Comparison of ENCODE assay signal across 8 mouse cellular contexts in genomic region chr5:8798752-8799115, GRCm38 (mm10). TPM values are rescaled to one million over a fixed set of nuclear protein-coding genes. Genes with fewer than 3 reads are reported as not detected.
DNase-seq lines count a peak whose midpoint lies in the region; ATAC-seq and TF ChIP-seq lines count a peak whose summit lies in the region.

No protein-coding gene starts in this region.

- no peak for DNase-seq in liver, adult 2 months (ENCODE audit: extremely low read depth, low read depth, low spot score)
- DNase-seq in liver = no peak
- DNase-seq in embryonic facial prominence, embryonic 14.5 days (ENCODE audit: low spot score) = no peak
- no peak for DNase-seq in limb, embryonic 11.5 days (ENCODE audit: low spot score)
- no peak for DNase-seq in T-cell, adult 2 months (ENCODE audit: low spot score)
- DNase-seq in frontal cortex, postnatal 25 days (ENCODE audit: low spot score in 2 of 2) = no peak
- DNase-seq in thymus, postnatal 0 days (ENCODE audit: low spot score) = no peak

- H3K9ac ChIP-seq in liver, adult 2 months (ENCODE audit: low read depth, low read length) = no peak overlapping the region
- peak overlapping the region; percentile 67 for H3K9ac ChIP-seq in embryonic facial prominence, embryonic 14.5 days (ENCODE audit: low read depth, low read length)
- H3K9ac ChIP-seq in limb, embryonic 11.5 days (ENCODE audit: low read length) = peak overlapping the region; percentile 34; the same call in 1 of the 2 replicates
- peak overlapping the region; percentile 51; the same call in 1 of the 2 replicates for H3K9ac ChIP-seq in neural tube, embryonic 15.5 days (replicated peaks)

- no peak for TF ChIP-seq POLR2A in liver, adult 2 months (IDR thresholded peaks at IDR 0.05; ENCODE audit: extremely low read depth, insufficient read depth, low read length)

- peak overlapping the region; percentile 96 for H3K4me2 ChIP-seq in embryonic facial prominence, embryonic 14.5 days (ENCODE audit: low read depth, low read length)
- H3K4me2 ChIP-seq in limb, embryonic 11.5 days (ENCODE audit: low read depth, severe bottlenecking) = peak overlapping the region; percentile 93
- H3K4me2 ChIP-seq in neural tube, embryonic 15.5 days = peak overlapping the region; percentile 97

- H3K9me3 ChIP-seq in embryonic facial prominence, embryonic 14.5 days (ENCODE audit: control insufficient read depth, low read length) = no peaks in the 10 kb centered on the region
- no peaks in the 10 kb centered on the region for H3K9me3 ChIP-seq in limb, embryonic 11.5 days (ENCODE audit: control insufficient read depth, low read length)
- H3K9me3 ChIP-seq in neural tube, embryonic 15.5 days (replicated peaks) = no peaks in the 10 kb centered on the region

- no peak overlapping the region for H3K27ac ChIP-seq in liver, adult 2 months (replicated peaks; ENCODE audit: insufficient read depth, low read depth, low read length)
- H3K27ac ChIP-seq in embryonic facial prominence, embryonic 14.5 days (replicated peaks; ENCODE audit: low read depth, low read length) = no peak overlapping the region
- H3K27ac ChIP-seq in limb, embryonic 11.5 days (replicated peaks; ENCODE audit: low read depth, low read length) = no peak overlapping the region
- no peak overlapping the region for H3K27ac ChIP-seq in neural tube, embryonic 15.5 days (replicated peaks)

- no peaks in the 10 kb centered on the region for H3K36me3 ChIP-seq in liver, adult 2 months (ENCODE audit: control insufficient read depth, insufficient read depth, low read length)
- no peaks in the 10 kb centered on the region for H3K36me3 ChIP-seq in embryonic facial prominence, embryonic 14.5 days (ENCODE audit: control insufficient read depth, insufficient read depth, low read length)
- H3K36me3 ChIP-seq in limb, embryonic 11.5 days (ENCODE audit: control insufficient read depth, insufficient read depth, low read length) = no peaks in the 10 kb centered on the region
- H3K36me3 ChIP-seq in neural tube, embryonic 15.5 days = no peaks in the 10 kb centered on the region

- H3K4me3 ChIP-seq in liver, adult 2 months (ENCODE audit: insufficient read depth, low read depth, low read length) = peak overlapping the region; percentile 62; the same call in 1 of the 2 replicates
- H3K4me3 ChIP-seq in embryonic facial prominence, embryonic 14.5 days (ENCODE audit: low read depth, low read length) = peak overlapping the region; percentile 54
- peak overlapping the region; percentile 46 for H3K4me3 ChIP-seq in limb, embryonic 11.5 days (ENCODE audit: low read depth, low read length)
- peak overlapping the region; percentile 55 for H3K4me3 ChIP-seq in neural tube, embryonic 15.5 days (replicated peaks)

- no peak for TF ChIP-seq CTCF in liver, adult 2 months (IDR thresholded peaks at IDR 0.05; ENCODE audit: low read depth, low read length)

- ATAC-seq in embryonic facial prominence, embryonic 14.5 days (ENCODE audit: low read depth) = no peak
- no peak for ATAC-seq in limb, embryonic 11.5 days (ENCODE audit: insufficient number of reproducible peaks, low FRiP score, low TSS enrichment, low read depth)
- ATAC-seq in neural tube, embryonic 15.5 days (ENCODE audit: low FRiP score) = peak; percentile 5; the same call in 1 of the 2 replicates

- H3K79me2 ChIP-seq in liver, adult 2 months (ENCODE audit: control insufficient read depth, insufficient read depth, low read length) = no peaks in the 10 kb centered on the region

- H3K27me3 ChIP-seq in liver, adult 2 months (ENCODE audit: control insufficient read depth, insufficient read depth, low read length) = no peaks in the 10 kb centered on the region
- H3K27me3 ChIP-seq in embryonic facial prominence, embryonic 14.5 days (replicated peaks; ENCODE audit: control insufficient read depth, insufficient read depth, low read length) = no peaks in the 10 kb centered on the region
- H3K27me3 ChIP-seq in limb, embryonic 11.5 days (ENCODE audit: control insufficient read depth, insufficient read depth, low read length) = no peaks in the 10 kb centered on the region
- H3K27me3 ChIP-seq in neural tube, embryonic 15.5 days (replicated peaks) = 0 out of 2 replicates have a peak, but pooled peaks cover 5% of the 10 kb centered on the region

- 44% methylated on average over 10 of the region's 10 CpGs for WGBS in liver, adult 2 months
- 26% methylated on average over 10 of the region's 10 CpGs for WGBS in embryonic facial prominence, embryonic 14.5 days
- WGBS in limb, embryonic 11.5 days = 25% methylated on average over 10 of the region's 10 CpGs
- WGBS in neural tube, embryonic 15.5 days = 18% methylated on average over 10 of the region's 10 CpGs

- no peaks in the 10 kb centered on the region for H3K4me1 ChIP-seq in liver, adult 2 months (ENCODE audit: control insufficient read depth, insufficient read depth, low read length)
- no peaks in the 10 kb centered on the region; the same call in none of the 2 replicates for H3K4me1 ChIP-seq in embryonic facial prominence, embryonic 14.5 days (ENCODE audit: control insufficient read depth, insufficient read depth, low read length)
- H3K4me1 ChIP-seq in limb, embryonic 11.5 days (ENCODE audit: control insufficient read depth, insufficient read depth, low read length) = no peaks in the 10 kb centered on the region
- H3K4me1 ChIP-seq in neural tube, embryonic 15.5 days = peaks cover 5% of the 10 kb centered on the region; the same call in 1 of the 2 replicates

RNA-seq across cellular contexts. Expression of gene Abcb1b, which starts 0.8 kb away (rescaled TPM):
- total RNA-seq in liver, adult 2 months (2014; rRNA removed) = 1.1 and 2.5 TPM in 2 replicates
- 0.23 and 2.6 TPM in 2 replicates for polyA plus RNA-seq in liver, adult 2 months (2012; rRNA removed)
- 1.7 and 3.0 TPM in 2 replicates for polyA plus RNA-seq in embryonic facial prominence, embryonic 14.5 days (2014; fragmentation: Nextera tagmentation; extraction: Ambion mirVana)
- polyA plus RNA-seq in limb, embryonic 11.5 days (2014; fragmentation: Nextera tagmentation; extraction: Ambion mirVana) = 0.95 and 1.5 TPM in 2 replicates
- 0.50 and 1.2 TPM in 2 replicates for polyA plus RNA-seq in neural tube, embryonic 15.5 days (2015; fragmentation: Nextera tagmentation; extraction: Ambion mirVana)
- polyA plus RNA-seq in thymus, postnatal 0 days (2015; fragmentation: Nextera tagmentation; extraction: Ambion mirVana) = 3.8 and 4.1 TPM in 2 replicates
